Mouse (Mus musculus): Measurements from ENCODE around the gene Fbxl17.
A peak's percentile ranks its signal among the peaks of the same experiment; 100 is the strongest.

The Fbxl17 gene

GRCm38 (mm10) chr17:63279144-63279543, 220.7 kb downstream of the Fbxl17 start:
- DNase-seq, result no peak

GRCm38 (mm10) chr17:63273353-63273752, 226.5 kb downstream of the Fbxl17 start:
- DNase-seq, result no peak

- DNase-seq, result no peak
These were observed 226.9 kb downstream of the Fbxl17 start for GRCm38 (mm10) chr17:63272914-63273313.

GRCm38 (mm10) chr17:63271000-63271399, 228.8 kb downstream of the Fbxl17 start:
- DNase-seq, result no peak

GRCm38 (mm10) chr17:63270513-63270912, 229.3 kb downstream of the Fbxl17 start:
- no peak for DNase-seq

GRCm38 (mm10) chr17:63262674-63263073, 237.1 kb downstream of the Fbxl17 start:
- no peak for DNase-seq

GRCm38 (mm10) chr17:63261508-63262141, 238.2 kb downstream of the Fbxl17 start:
- no peak for DNase-seq

- DNase-seq, result no peak
These were observed 240.7 kb downstream of the Fbxl17 start for GRCm38 (mm10) chr17:63259091-63259490.

- DNase-seq, result peak; percentile 50 to 67
These were observed 253.6 kb downstream of the Fbxl17 start for GRCm38 (mm10) chr17:63246144-63246619.

- DNase-seq, result no peak
These were observed 254.3 kb downstream of the Fbxl17 start for GRCm38 (mm10) chr17:63245472-63245871.

- DNase-seq, result no peak
These were observed 257.1 kb downstream of the Fbxl17 start for GRCm38 (mm10) chr17:63242761-63243160.

- no peak for DNase-seq
These were observed 259.1 kb downstream of the Fbxl17 start for GRCm38 (mm10) chr17:63240731-63241106.

- DNase-seq, result no peak
These were observed 259.6 kb downstream of the Fbxl17 start for GRCm38 (mm10) chr17:63240021-63240730.

GRCm38 (mm10) chr17:63236846-63237245, 263.0 kb downstream of the Fbxl17 start:
- DNase-seq, result no peak

- no peak for DNase-seq
These were observed 263.6 kb downstream of the Fbxl17 start for GRCm38 (mm10) chr17:63236221-63236620.

- no peak for DNase-seq
These were observed 264.0 kb downstream of the Fbxl17 start for GRCm38 (mm10) chr17:63235821-63236220.

- no peak for DNase-seq
These were observed 270.7 kb downstream of the Fbxl17 start for GRCm38 (mm10) chr17:63229111-63229510.

- no peak for DNase-seq
These were observed 273.4 kb downstream of the Fbxl17 start for GRCm38 (mm10) chr17:63226380-63226779.

- DNase-seq, result no peak
These were observed 273.9 kb downstream of the Fbxl17 start for GRCm38 (mm10) chr17:63225959-63226358.

- DNase-seq, result no peak
These were observed 276.1 kb downstream of the Fbxl17 start for GRCm38 (mm10) chr17:63223675-63224074.

- no peak for DNase-seq
These were observed 278.2 kb downstream of the Fbxl17 start for GRCm38 (mm10) chr17:63221632-63222031.

- no peak for DNase-seq
These were observed 279.0 kb downstream of the Fbxl17 start for GRCm38 (mm10) chr17:63220821-63221220.

- no peak for DNase-seq
These were observed 282.8 kb downstream of the Fbxl17 start for GRCm38 (mm10) chr17:63217016-63217415.

- no peak for DNase-seq
These were observed 287.8 kb downstream of the Fbxl17 start for GRCm38 (mm10) chr17:63212018-63212417.

Measured in cerebellum, postnatal 10 days (tissue).